In the genomic region with DNA sequence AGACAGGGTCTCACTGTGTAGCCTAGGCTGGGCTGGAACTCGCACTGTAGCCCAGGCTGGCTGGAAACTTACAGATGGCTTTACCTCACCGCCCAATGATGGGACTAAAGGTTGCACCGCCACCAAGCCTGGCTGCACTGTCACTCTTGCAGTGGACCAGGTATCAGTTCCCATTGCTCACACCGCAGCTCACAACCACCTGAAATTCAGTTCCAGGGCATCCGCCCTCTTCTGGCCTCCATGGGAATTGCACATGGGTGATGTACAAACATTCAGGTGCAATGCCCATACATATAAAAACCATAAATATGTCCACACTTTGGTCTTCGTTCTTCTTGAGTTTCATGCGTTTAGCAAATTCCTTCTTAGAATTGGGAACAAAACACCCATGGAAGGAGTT, we compare ENCODE assay signal across 12 mouse cellular contexts. TPM values are rescaled to one million over a fixed set of nuclear protein-coding genes. Genes with fewer than 3 reads are reported as not detected.
A peak's percentile ranks its signal among the peaks of the same experiment; 100 is the strongest.
DNase-seq lines count a peak whose midpoint lies in the region; TF ChIP-seq lines count a peak whose summit lies in the region.
"Had no signal": no experiment of that assay in that cellular context is flagged by ENCODE, and none has a peak within 500 bp of the region (broad histone marks: within the 10 kb centered on the region; RNA-seq: fewer than 3 reads in every experiment).

No protein-coding gene starts in this region.

- no peak for TF ChIP-seq POLR2A in cerebellum, adult 2 months (IDR thresholded peaks at IDR 0.05; ENCODE audit: borderline replicate concordance, insufficient read depth, low read length)
- TF ChIP-seq POLR2A in lung, adult 2 months (IDR thresholded peaks at IDR 0.05; ENCODE audit: borderline replicate concordance, extremely low read depth, low read depth, low read length), result no peak
- no peak for TF ChIP-seq POLR2A in bone marrow, adult 2 months (IDR thresholded peaks at IDR 0.05; ENCODE audit: borderline replicate concordance, control insufficient read depth, low read depth, low read length)

- no peaks in the 10 kb centered on the region for H3K27me3 ChIP-seq in cerebellum, adult 2 months (ENCODE audit: control insufficient read depth, insufficient read depth, low read length)
- no peaks in the 10 kb centered on the region for H3K27me3 ChIP-seq in splenic B cell, adult 2 months (ENCODE audit: control insufficient read depth, insufficient read depth, low read length, poor library complexity, severe bottlenecking)
- H3K27me3 ChIP-seq: heart, embryonic 15.5 days; neural tube, embryonic 13.5 days had no signal

- peak; percentile 11; the same call in 1 of the 2 replicates for TF ChIP-seq CTCF in cerebellum, adult 2 months (IDR thresholded peaks at IDR 0.05; ENCODE audit: borderline replicate concordance, insufficient read depth, low read depth, low read length)
- peak; percentile 26; the same call in 1 of the 2 replicates for TF ChIP-seq CTCF in lung, adult 2 months (IDR thresholded peaks at IDR 0.05; ENCODE audit: insufficient read depth, low read length)
- TF ChIP-seq CTCF in bone marrow, adult 2 months (IDR thresholded peaks at IDR 0.05; ENCODE audit: control insufficient read depth, insufficient read depth, low read length), result peak; percentile 38; the same call in 1 of the 2 replicates

- H3K27ac ChIP-seq in cerebellum, adult 2 months (ENCODE audit: insufficient read depth, low read length), result no peak overlapping the region
- H3K27ac ChIP-seq in bone marrow, adult 2 months (ENCODE audit: control insufficient read depth, insufficient read depth, low read depth, low read length, poor library complexity), result no peak overlapping the region
- H3K27ac ChIP-seq: heart, embryonic 15.5 days; neural tube, embryonic 13.5 days had no signal

- no peaks in the 10 kb centered on the region for H3K36me3 ChIP-seq in splenic B cell, adult 2 months (ENCODE audit: control insufficient read depth, insufficient read depth, low read length, poor library complexity, severe bottlenecking)
- H3K36me3 ChIP-seq: heart, embryonic 15.5 days had no signal

- no peak overlapping the region for H3K4me3 ChIP-seq in cerebellum, adult 2 months (replicated peaks; ENCODE audit: insufficient read depth, low read depth, low read length)
- H3K4me3 ChIP-seq in lung, adult 2 months (replicated peaks; ENCODE audit: extremely low read depth, low read depth, low read length), result no peak overlapping the region
- no peak overlapping the region for H3K4me3 ChIP-seq in bone marrow, adult 2 months (replicated peaks; ENCODE audit: control insufficient read depth, low read depth, low read length)
- H3K4me3 ChIP-seq: heart, embryonic 15.5 days; neural tube, embryonic 13.5 days had no signal

- WGBS in cerebellum, adult 2 months, result 84% methylated on average over 7 of the region's 7 CpGs
- WGBS in lung, adult 2 months, result 75% methylated on average over 7 of the region's 7 CpGs
- 70% methylated on average over 7 of the region's 7 CpGs for WGBS in bone marrow, adult 2 months

- no peak for DNase-seq in cerebellum, adult 2 months
- no peak for DNase-seq in cerebellum, postnatal 4 days (ENCODE audit: low spot score in 2 of 2)
- no peak for DNase-seq in lung, adult 2 months
- DNase-seq in lung, postnatal 25 days (ENCODE audit: low spot score), result no peak
- peak; percentile 24 for DNase-seq in splenic B cell, adult 2 months (ENCODE audit: low read depth, low spot score)
- DNase-seq in right cerebral cortex, postnatal 14 days, result no peak
- no peak for DNase-seq in left cerebral cortex, adult 9 months (ENCODE audit: low spot score in 2 of 2)
- DNase-seq: cerebellum, adult 9-11 months; layer of hippocampus, adult 9-11 months had no signal

- no peaks in the 10 kb centered on the region; the same call in 1 of the 2 replicates for H3K4me1 ChIP-seq in cerebellum, adult 2 months (ENCODE audit: control insufficient read depth, insufficient read depth, low read length)
- H3K4me1 ChIP-seq in lung, adult 2 months (ENCODE audit: control insufficient read depth, insufficient read depth, low read length), result no peaks in the 10 kb centered on the region
- no peaks in the 10 kb centered on the region for H3K4me1 ChIP-seq in bone marrow, adult 2 months (ENCODE audit: control insufficient read depth, insufficient read depth, low read length)
- H3K4me1 ChIP-seq: heart, embryonic 15.5 days had no signal

RNA-seq across cellular contexts. Expression of a gene that starts 30.8 kb away (rescaled TPM):
- 45.4 and 54.1 TPM in 2 replicates for polyA plus RNA-seq in cerebellum, adult 2 months (2012; rRNA removed)
- polyA plus RNA-seq in lung, adult 2 months (2012; rRNA removed), result 14.2 and 15.2 TPM in 2 replicates
- polyA plus RNA-seq in bone marrow, adult 2 months (2011; ENCODE audit: insufficient read depth, insufficient read length, low replicate concordance, missing spikeins), result 1.1 TPM in 1 of 2 replicates, not detected in the other
